Mouse (Mus musculus): Measurements from ENCODE around the gene Abl1. TPM values are rescaled to one million over a fixed set of nuclear protein-coding genes. Genes with fewer than 3 reads are reported as not detected.
A peak's percentile ranks its signal among the peaks of the same experiment; 100 is the strongest.

Abl1 gene
- polyA plus RNA-seq, 1 experiment from 2014 or later: 30.2 TPM

- peaks cover 68% of the 10 kb centered on the region for H3K36me3 ChIP-seq
- H3K27ac ChIP-seq: no peak overlapping the region
- no peak overlapping the region for H3K4me3 ChIP-seq (replicated peaks)
- peaks cover 5% of the 10 kb centered on the region for H3K4me1 ChIP-seq
- H3K27me3 ChIP-seq (replicated peaks): no peaks in the 10 kb centered on the region
- H3K9ac ChIP-seq: no peak overlapping the region
- ATAC-seq (ENCODE audit: insufficient read depth, low FRiP score, low read depth): no peak
- H3K4me2 ChIP-seq: no peak overlapping the region
- 87% methylated on average over 9 of the region's 9 CpGs for WGBS
- no peaks in the 10 kb centered on the region for H3K9me3 ChIP-seq
Observed at GRCm38 (mm10) chr2:31801416-31801815, 113.2 kb downstream of the Abl1 start.

GRCm38 (mm10) chr2:31802811-31803210 lies 114.6 kb downstream of the Abl1 start:
- peaks cover 5% of the 10 kb centered on the region for H3K4me1 ChIP-seq
- 0 out of 2 replicates have a peak, but pooled peaks have one; percentile 28 for ATAC-seq (ENCODE audit: insufficient read depth, low FRiP score, low read depth)
- H3K36me3 ChIP-seq: peaks cover 54% of the 10 kb centered on the region
- no peak overlapping the region for H3K27ac ChIP-seq
- H3K9ac ChIP-seq: no peak overlapping the region
- no peaks in the 10 kb centered on the region for H3K27me3 ChIP-seq (replicated peaks)
- H3K4me2 ChIP-seq: no peak overlapping the region
- WGBS: 84% methylated on average over 8 of the region's 8 CpGs
- no peaks in the 10 kb centered on the region for H3K9me3 ChIP-seq
- no peak overlapping the region for H3K4me3 ChIP-seq (replicated peaks)

GRCm38 (mm10) chr2:31803480-31803879 lies 115.3 kb downstream of the Abl1 start:
- H3K27me3 ChIP-seq (replicated peaks): no peaks in the 10 kb centered on the region
- no peak overlapping the region for H3K4me2 ChIP-seq
- no peak; the same call in 1 of the 2 replicates for ATAC-seq (ENCODE audit: insufficient read depth, low FRiP score, low read depth)
- no peak overlapping the region for H3K27ac ChIP-seq
- H3K9me3 ChIP-seq: no peaks in the 10 kb centered on the region
- peaks cover 48% of the 10 kb centered on the region for H3K36me3 ChIP-seq
- H3K9ac ChIP-seq: no peak overlapping the region
- H3K4me1 ChIP-seq: peaks cover 6% of the 10 kb centered on the region
- WGBS: 48% methylated on average over 14 of the region's 14 CpGs
- H3K4me3 ChIP-seq (replicated peaks): no peak overlapping the region

- peaks cover 19% of the 10 kb centered on the region for H3K36me3 ChIP-seq
- peaks cover 12% of the 10 kb centered on the region for H3K4me1 ChIP-seq
- WGBS: 42% methylated on average over 9 of the region's 9 CpGs
- no peak for ATAC-seq (ENCODE audit: insufficient read depth, low FRiP score, low read depth)
- no peak overlapping the region for H3K4me2 ChIP-seq
- H3K4me3 ChIP-seq (replicated peaks): no peak overlapping the region
- H3K9me3 ChIP-seq: no peaks in the 10 kb centered on the region
- no peak overlapping the region for H3K27ac ChIP-seq
- no peak overlapping the region for H3K9ac ChIP-seq
- H3K27me3 ChIP-seq (replicated peaks): no peaks in the 10 kb centered on the region
Observed at GRCm38 (mm10) chr2:31806639-31807382, 118.6 kb downstream of the Abl1 start.

- H3K27ac ChIP-seq: no peak overlapping the region
- peaks cover 2% of the 10 kb centered on the region; the same call in 1 of the 2 replicates for H3K36me3 ChIP-seq
- H3K9me3 ChIP-seq: no peaks in the 10 kb centered on the region
- ATAC-seq (ENCODE audit: insufficient read depth, low FRiP score, low read depth): no peak
- no peaks in the 10 kb centered on the region for H3K27me3 ChIP-seq (replicated peaks)
- H3K4me3 ChIP-seq (replicated peaks): no peak overlapping the region
- H3K9ac ChIP-seq: no peak overlapping the region
- peaks cover 7% of the 10 kb centered on the region; the same call in 1 of the 2 replicates for H3K4me1 ChIP-seq
- 50% methylated on average over 28 of the region's 28 CpGs for WGBS
- no peak overlapping the region for H3K4me2 ChIP-seq
Observed at GRCm38 (mm10) chr2:31808410-31809357, 120.5 kb downstream of the Abl1 start.

- 43% methylated on average over 2 of the region's 2 CpGs for WGBS
- H3K4me1 ChIP-seq: peaks cover 7% of the 10 kb centered on the region; the same call in 1 of the 2 replicates
- ATAC-seq (ENCODE audit: insufficient read depth, low FRiP score, low read depth): no peak
Observed at GRCm38 (mm10) chr2:31809358-31809740, 121.2 kb downstream of the Abl1 start.

GRCm38 (mm10) chr2:31810444-31810843 lies 122.3 kb downstream of the Abl1 start, which contains the start of gene Qrfp:
Gene Qrfp, minus strand, starts transcription at chr2:31810580.
- H3K4me2 ChIP-seq: no peak within 1 kb of the TSS
- H3K4me1 ChIP-seq: peaks cover 7% of the 10 kb centered on the region; the same call in 1 of the 2 replicates
- no peaks in the 10 kb centered on the region for H3K27me3 ChIP-seq (replicated peaks)
- 52% methylated on average over 12 of the region's 12 CpGs for WGBS
- H3K9me3 ChIP-seq: no peaks in the 10 kb centered on the region
- no peaks in the 10 kb centered on the region for H3K36me3 ChIP-seq
- ATAC-seq (ENCODE audit: insufficient read depth, low FRiP score, low read depth): no peak
- H3K27ac ChIP-seq: no peak within 1 kb of the TSS
- H3K9ac ChIP-seq: no peak within 1 kb of the TSS
- H3K4me3 ChIP-seq (replicated peaks): no peak within 1 kb of the TSS

More at GRCm38 (mm10) chr2:31809358-31809740, 121.2 kb downstream of the Abl1 start:
- Histone ChIP-seq H3K4me2 (no peak overlapping the region), H3K9me3 (no peaks in the 10 kb centered on the region), H3K36me3 (no peaks in the 10 kb centered on the region), H3K27ac (no peak overlapping the region), H3K27me3 (replicated peaks) (no peaks in the 10 kb centered on the region), H3K4me3 (replicated peaks) (no peak overlapping the region), H3K9ac (no peak overlapping the region)

GRCm38 (mm10) chr2:31811086-31811958 lies 123.1 kb downstream of the Abl1 start:
- H3K36me3 ChIP-seq: no peaks in the 10 kb centered on the region
- H3K9ac ChIP-seq: no peak overlapping the region
- ATAC-seq (ENCODE audit: insufficient read depth, low FRiP score, low read depth): no peak
- WGBS: 79% methylated on average over 14 of the region's 14 CpGs
- no peak overlapping the region for H3K27ac ChIP-seq
- H3K9me3 ChIP-seq: no peaks in the 10 kb centered on the region
- no peak overlapping the region for H3K4me2 ChIP-seq
- H3K4me3 ChIP-seq (replicated peaks): no peak overlapping the region
- H3K27me3 ChIP-seq (replicated peaks): no peaks in the 10 kb centered on the region
- H3K4me1 ChIP-seq: peaks cover 7% of the 10 kb centered on the region; the same call in 1 of the 2 replicates

- H3K27ac ChIP-seq: no peak overlapping the region
- peaks cover 5% of the 10 kb centered on the region; the same call in 1 of the 2 replicates for H3K4me1 ChIP-seq
- H3K4me2 ChIP-seq: no peak overlapping the region
- no peaks in the 10 kb centered on the region for H3K9me3 ChIP-seq
- H3K9ac ChIP-seq: no peak overlapping the region
- no peak overlapping the region for H3K4me3 ChIP-seq (replicated peaks)
- ATAC-seq (ENCODE audit: insufficient read depth, low FRiP score, low read depth): no peak
- H3K27me3 ChIP-seq (replicated peaks): no peaks in the 10 kb centered on the region
- WGBS: 80% methylated on average over 4 of the region's 4 CpGs
- no peaks in the 10 kb centered on the region for H3K36me3 ChIP-seq
Observed at GRCm38 (mm10) chr2:31813641-31814040, 125.5 kb downstream of the Abl1 start.

- no peak for ATAC-seq (ENCODE audit: insufficient read depth, low FRiP score, low read depth)
- no peak overlapping the region for H3K27ac ChIP-seq
- WGBS: 71% methylated on average over 7 of the region's 7 CpGs
- no peaks in the 10 kb centered on the region for H3K36me3 ChIP-seq
- H3K27me3 ChIP-seq (replicated peaks): no peaks in the 10 kb centered on the region
- no peak overlapping the region for H3K4me3 ChIP-seq (replicated peaks)
- no peak overlapping the region for H3K4me2 ChIP-seq
- no peak overlapping the region for H3K9ac ChIP-seq
- no peaks in the 10 kb centered on the region for H3K4me1 ChIP-seq
- H3K9me3 ChIP-seq: no peaks in the 10 kb centered on the region
Observed at GRCm38 (mm10) chr2:31814699-31815098, 126.5 kb downstream of the Abl1 start.

- Histone ChIP-seq H3K4me2 (no peak overlapping the region), H3K9me3 (no peaks in the 10 kb centered on the region), H3K27me3 (replicated peaks) (no peaks in the 10 kb centered on the region), H3K9ac (no peak overlapping the region), H3K4me1 (no peaks in the 10 kb centered on the region), H3K36me3 (no peaks in the 10 kb centered on the region), H3K4me3 (replicated peaks) (no peak overlapping the region), H3K27ac (no peak overlapping the region)
- 29% methylated on average over 5 of the region's 5 CpGs for WGBS
- ATAC-seq (ENCODE audit: insufficient read depth, low FRiP score, low read depth): no peak; the same call in 1 of the 2 replicates
Observed at GRCm38 (mm10) chr2:31815367-31815766, 127.2 kb downstream of the Abl1 start.

All from stomach, embryonic 15.5 days (tissue).